Mouse (Mus musculus) cerebellum, postnatal 10 days (tissue): ENCODE data around the gene Entpd1.
"Not testable (repeated sequence)": the region's sequence is repeated elsewhere in the genome, so short reads cannot be mapped to it uniquely, and the experiment has no call there.

Source experiments
- DNase-seq, 2 experiments: peaks; one replicate each; pipeline ENCODE4 v3.0.0; 2021; ENCODE audit warnings: mixed read lengths in 2 of 2

Gene Entpd1

DNA sequence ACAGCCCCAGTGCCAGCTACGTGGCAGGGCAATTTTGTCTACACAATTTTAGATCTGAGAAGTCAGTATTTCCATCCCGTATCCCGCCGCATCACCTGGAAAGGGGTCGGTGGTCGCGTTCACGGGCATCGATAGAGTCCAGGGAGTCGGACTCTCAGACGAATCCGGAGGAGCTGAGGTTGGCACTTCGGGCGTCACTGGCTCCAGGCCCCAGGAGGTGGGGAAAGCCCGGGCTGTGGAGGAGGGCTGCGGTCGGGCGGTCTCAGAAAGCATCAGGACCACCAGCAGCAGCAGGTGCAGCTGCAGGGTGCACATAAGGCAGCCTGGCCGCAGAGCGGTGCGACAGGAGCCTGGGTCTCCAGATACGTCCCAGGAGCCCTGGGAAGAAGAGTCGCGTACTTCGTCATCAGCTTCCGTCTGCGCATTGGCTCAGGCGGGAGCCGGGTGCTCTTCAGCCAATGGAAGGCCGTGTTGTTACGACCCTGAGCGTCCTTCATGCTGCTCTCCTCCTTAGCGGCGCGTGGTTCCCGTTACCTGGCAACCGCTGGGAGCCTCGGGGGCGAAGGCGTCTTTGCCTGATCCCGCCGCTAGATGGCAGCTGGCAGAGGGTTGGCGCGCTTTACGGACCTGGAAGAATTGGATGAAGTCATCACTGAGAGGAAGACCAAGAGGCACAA, at the start of gene Entpd1, which contains the start of gene Tctn3:
Gene Entpd1, plus strand, starts transcription at position 537 of the 677 bp plus-strand sequence.
Gene Tctn3, minus strand, starts transcription at position 404 of the 677 bp plus-strand sequence.
- DNase-seq = peak; percentile 98 to 99

DNA sequence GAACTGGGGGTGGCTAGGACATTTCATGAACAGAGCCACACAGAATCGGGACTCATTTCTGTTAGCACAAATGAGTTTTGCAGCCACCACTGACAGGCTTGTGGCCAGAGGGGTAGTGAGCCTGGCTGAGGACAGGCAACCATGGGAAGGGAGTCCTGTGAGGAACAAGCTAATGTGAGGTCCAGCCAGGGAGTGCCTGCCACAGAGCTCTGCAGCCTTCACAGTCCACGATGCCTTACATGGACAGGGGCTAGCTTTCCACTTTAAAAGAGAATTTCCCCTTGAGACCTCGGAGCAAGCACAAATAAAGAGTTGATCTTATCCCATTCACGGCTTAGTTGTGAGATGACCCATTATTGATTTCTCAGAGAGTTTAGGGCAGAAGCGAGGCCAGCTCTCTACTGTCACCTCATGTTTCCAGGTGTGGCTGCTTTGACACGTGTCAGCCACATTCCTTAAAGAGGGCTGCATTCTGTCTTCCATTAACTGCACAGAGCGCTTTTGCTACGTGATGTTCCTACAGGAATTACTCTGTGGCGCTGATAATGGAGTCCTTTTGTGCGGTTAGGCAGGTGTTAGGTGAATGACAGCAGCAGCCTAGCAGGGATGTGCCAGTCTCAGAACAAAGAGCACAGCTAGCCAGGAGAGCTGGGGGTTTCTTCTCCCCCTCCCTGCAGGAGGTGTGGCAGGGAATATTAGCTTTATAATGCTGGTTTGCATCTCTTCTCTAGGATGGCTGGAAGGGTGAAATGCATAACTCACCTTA, 48.1 kb upstream of the Entpd1 start:
- no peak for DNase-seq

DNA sequence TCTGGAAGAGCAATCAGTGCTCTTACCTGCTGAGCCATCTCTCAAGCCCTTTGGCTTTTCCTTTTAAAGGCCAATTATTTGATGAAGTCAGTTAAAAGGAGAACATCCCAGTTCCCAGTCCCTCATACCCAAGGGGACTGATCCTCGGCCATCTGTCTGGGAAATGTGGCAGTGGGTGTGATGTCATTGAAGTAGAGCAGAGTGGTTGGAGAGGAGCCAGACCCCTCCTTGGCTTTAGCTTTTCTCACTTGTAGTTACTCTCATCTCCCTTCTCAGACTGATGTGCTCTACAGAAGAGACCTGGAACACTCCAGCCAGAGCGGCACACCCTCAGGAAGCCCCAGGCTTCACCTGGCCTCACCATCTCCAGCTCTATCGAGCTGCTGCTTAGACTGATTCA, 44.5 kb upstream of the Entpd1 start:
- DNase-seq = peak; percentile 68 to 72

DNA sequence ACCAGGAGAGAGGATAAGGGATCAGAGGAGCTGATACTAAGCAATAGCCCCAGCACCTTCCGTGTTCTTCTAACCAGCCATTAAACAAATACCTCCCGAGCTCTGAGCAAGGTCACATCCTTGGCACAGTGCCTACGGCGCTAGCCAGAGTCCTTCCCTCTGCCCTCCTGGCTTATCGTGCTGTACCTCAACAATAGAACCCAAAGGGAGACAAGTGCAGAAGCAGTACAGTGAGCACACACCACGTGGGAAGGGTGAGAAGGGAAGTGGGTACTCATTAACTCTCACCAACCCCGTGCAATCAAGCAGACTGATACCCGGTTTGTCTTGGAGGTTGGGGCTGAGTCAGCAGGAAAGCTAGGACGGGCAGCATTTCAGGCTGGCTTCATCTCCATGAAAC, 41.4 kb upstream of the Entpd1 start:
- DNase-seq = no peak

DNA sequence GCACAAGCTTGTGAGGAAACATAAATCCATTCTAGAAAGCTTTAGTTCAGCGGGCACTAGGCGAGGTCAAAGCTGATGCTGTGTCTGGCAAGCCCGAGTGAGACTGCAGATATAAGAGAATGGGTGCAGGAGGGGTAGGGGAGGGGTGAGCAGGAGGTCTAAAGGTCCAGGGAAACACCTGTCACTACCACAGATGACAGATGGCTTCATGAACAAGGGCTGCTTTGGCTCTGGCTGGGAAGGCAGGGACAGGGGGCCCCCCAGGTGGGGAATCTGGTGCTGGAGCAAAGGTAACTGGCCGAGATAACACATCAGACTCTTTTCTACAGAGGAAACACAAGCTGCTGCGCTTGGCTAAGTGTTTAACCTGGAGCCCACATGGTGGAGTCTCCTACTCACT, 36.7 kb upstream of the Entpd1 start:
- peak; percentile 26 to 56 for DNase-seq

DNA sequence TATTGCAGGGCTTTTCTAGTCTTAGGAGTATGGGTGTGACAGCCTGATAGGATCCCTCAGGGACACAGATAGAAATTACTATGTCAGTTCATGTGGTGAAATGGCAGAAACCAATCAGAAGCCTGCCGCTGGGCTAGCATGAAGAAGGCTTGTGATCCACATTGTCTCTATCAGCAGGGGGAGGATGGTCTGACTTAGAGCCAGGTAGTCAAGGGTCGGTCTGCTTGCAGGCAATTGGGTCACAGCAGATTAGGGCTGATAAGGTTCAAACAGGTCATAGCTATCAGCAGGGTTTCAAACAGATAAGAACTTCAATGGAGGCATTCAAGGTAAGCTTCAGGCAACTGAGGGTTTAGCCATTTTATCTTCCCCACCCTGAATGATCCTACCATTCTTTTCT, 31.3 kb upstream of the Entpd1 start:
- DNase-seq = no peak

DNA sequence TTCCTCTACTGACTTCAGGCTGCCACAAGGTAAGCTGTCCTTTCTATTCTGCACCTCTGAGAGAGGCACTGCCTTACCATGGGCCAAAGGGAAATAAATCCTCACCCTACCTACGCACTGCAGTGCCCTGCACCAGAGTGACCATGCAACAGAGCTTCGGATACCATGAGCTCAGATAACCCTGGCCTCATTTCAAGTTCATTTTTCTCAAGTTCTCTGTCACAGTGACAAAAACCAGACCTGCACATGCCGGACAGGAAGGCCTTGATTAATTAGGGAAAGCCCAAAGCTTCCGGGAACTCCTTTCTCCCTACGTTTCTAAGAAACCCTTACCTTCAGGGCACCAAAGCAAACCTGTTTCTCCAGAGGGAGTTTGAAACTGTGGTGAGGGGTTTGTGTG, 30.5 kb upstream of the Entpd1 start:
- no peak for DNase-seq

DNA sequence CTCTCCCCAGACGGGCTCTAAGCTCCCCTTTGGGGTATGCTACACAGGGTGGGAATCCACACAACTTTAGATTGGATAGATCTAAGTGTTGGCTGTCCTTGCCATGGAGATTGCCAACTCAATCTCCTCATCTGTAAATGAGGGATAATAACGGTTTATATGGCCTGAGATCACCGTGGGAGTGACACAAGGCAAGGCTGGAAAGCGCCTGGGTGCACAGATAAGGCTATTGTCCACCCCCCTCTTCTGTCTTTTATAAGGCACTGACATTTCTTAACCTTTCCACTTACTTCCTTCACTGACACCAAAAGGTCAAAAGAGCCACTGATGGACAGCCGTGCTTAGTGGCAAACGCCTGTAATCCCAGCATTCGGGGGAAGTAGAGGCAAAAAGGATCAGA, 25.3 kb upstream of the Entpd1 start:
- no peak for DNase-seq

DNA sequence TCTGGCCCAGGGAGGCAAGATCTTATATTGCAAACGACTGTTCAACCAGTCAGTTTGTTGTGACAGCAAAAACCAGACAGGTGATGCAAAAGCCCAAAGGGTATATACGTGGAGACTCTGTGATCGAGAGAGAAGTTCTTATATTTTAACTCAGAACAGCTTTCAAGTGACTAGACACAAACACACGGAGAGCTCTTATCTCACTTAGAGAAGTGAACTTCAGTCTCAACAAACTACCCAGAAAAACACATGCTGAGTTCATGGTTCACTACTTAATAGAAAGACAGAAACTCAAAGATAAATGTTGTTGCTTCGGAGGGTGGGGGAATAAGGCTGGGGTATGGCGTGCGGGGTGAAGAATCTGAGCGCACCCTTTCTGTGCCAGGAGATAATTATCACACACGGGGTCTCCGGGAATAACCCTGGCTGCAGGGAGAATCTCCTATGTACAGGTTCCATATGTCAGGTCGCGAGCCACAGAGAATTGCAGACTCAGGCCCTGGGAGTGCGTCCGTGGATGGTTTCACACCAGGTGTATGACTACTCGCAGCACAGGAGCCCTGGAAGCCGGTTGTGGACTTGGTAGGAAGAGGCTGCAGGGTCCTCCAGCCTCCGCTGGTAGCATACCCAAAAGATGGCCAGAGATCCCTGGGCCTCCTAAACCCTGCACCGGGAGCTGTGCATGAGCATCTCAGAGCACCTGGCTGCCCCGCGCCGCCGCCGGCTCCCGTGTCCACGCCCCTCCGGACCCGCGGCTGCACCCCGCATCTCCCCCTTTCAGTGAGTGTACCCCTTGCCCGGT, 24.5 kb upstream of the Entpd1 start:
- DNase-seq = no peak

DNA sequence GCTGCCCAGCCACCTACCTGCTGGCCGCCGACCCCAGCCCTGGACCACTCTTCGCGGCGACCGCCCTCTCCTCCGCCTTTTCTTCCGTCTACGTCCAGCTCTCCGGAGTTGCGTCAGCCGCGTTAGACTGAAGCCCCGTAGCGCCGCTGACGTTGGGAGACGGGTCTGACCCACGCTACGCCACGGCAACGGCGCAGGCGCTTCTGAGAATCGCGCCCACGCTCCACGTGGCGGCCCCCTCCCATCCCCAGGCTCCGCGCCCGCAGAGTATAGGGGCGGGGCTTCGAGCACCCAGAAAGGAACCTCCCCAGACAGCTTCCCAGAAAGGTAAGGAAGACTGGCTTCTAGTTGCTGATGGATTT, 23.9 kb upstream of the Entpd1 start, which contains the start of gene Aldh18a1:
Gene Aldh18a1, minus strand, starts transcription at position 171 of the 362 bp plus-strand sequence.
- peak; percentile 97 to 98 for DNase-seq

DNA sequence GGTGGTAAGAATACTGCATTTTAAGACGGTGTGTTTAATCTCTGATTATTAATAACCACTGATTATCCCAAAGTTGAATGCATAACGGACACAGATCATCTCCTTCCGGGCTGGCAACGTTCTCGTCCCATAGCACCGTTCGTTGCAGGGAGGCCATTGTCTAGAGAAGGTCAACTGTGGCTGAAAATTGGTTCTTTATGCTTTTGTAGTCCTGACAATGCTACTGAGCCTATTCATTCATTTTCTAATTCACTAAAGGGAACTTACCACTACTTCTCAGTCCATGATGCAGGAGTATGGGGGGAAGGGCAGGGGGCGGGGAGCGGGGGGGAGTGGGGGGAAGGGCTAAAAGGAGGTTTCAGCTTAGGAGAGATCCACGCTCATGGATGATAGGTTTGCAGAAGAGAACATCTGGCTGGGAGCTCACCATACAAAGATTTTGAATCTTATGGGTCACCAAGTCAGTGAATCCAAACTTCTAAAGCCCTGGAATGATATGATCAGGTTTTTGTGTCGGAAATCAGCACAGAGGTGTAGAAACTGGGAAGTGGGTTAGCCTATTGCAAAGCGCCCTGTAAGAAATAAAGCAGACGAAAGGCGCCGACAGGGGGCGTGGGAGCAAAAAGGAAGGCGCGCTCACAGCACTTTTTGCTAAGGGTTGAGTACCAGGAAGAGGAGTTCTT, 23.2 kb upstream of the Entpd1 start:
- DNase-seq = peak; percentile 95 to 96

DNA sequence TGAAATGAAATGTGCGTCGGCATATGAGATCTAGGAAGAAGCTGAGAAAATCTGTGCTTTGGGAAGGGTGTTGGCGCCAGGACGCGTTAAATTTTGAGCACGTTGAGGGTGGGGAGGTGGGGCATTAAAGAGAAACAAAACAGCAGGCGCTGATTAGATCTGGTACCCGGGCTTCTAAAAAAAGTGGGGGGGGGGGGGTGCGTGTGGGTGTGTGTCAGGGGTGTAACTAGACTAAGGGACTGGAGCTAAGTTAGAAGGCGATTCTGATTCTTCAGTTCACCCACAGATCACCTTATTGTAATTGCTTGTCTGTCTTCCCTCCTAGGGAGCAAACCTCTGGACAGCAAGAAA, 22.7 kb upstream of the Entpd1 start:
- DNase-seq = no peak

DNA sequence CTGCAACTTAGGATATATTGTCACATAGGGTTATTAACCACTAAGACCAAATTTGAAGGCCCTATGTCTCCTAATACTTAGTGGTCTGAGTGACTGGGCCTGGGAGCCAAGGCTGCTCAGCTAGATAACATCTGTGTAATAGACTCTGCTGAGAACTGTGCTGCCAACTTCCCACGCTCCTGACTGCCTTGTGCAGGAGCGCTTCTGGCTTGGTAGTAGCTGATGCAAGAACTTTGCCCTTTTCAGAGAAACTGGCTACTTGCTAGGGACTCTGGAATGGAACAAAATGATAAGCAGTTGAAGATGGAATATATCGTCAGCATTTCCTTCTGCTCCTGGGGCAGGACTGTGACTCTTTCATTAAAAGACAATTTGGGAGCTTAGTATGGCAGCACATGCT, 16.9 kb upstream of the Entpd1 start:
- DNase-seq = no peak

DNA sequence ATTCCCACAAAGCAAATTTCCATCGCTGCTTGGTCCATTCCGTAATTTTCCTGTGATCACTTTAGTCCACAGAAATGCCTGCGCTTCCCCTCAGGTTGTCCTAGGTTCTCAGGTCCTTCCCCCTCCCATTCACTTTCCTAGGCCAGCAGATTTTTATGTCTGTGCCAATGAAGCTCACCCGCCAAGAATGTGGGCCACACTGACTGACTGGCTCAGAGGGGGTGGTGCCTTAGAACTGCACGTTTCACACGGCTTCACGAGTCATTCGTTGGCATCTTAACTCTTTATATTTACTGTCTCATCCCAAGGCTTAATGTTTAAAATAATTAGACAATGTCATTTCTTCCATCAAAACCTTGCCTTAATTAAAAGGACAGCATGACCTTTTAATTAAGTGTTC, 16.3 kb upstream of the Entpd1 start:
- DNase-seq = peak; percentile 47 to 51

DNA sequence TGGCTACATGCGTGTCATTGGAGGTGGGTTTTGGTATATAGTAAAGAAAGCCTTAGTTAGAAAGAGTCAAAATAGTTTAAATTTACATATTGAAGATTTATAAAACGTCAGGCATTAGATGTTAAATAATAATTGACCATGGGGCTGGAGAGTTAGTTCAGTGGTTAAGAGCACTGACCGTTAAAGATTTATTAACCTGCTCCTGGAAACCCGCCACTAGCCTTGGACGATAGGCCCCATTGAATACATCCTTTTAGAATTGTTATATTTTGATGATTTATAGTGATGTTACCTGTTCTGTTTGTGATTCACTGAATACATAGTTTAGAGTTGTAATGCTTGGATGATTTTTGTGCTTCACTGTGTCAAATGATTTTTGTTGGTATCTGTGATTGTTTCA, 11.3 kb upstream of the Entpd1 start:
- not testable (repeated sequence) for DNase-seq

DNA sequence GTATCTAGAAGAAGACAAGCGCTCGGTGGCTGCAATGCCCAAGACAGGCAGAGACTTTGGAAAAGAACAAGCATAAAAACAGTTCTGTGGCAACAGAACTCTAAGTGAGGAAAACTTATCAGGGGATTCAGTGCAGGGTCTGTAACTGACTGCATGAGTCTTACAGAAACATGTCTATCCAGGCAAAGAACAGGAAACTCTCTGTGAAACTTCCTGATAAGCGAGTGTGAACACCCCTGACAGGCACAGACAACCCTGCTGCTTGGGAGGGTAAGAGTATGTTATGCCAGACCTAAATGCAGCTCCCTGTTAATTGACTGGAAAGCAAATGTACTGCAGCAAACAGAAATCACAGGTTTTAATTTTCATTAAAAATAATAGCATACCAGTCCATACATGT, 10.3 kb upstream of the Entpd1 start:
- no peak for DNase-seq

DNA sequence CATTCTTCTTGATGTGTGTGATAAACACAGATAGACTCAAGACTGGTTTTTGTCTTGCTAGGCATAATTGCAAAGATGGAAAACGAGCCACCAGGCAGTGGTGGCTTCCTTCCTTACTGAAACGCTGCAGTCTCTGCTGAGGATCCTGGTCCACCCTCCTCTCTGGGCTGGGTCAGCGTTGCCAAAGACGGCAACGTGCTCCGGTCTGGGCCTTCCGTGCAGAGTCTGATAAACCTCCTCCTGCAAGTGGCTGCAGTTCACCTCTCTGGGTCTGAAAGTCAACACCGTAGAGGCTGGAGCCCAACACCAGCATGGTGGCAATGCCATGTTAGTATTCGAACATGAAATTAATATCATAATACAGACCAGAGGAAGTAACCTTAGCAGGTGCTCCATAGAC, 7.0 kb upstream of the Entpd1 start:
- DNase-seq = no peak

DNA sequence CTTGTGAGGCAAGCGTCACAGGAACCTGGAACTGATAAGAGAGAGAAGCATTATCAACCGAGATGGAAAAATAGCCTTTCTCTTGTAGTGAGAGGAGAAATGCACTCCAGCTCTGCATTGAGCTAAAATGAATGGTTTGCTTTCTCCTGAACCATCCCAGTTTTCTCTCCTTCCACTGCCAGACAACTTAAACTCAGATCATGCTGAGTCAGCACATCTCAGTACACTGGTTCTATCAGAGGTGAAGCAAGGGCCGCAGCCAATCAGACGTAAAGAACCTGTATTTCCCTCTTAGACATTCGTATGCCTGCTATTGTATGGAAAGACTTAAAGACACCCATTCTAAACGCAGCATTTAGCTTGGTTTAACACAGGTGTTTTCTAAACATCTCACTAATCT, 4.5 kb upstream of the Entpd1 start:
- DNase-seq = no peak

DNA sequence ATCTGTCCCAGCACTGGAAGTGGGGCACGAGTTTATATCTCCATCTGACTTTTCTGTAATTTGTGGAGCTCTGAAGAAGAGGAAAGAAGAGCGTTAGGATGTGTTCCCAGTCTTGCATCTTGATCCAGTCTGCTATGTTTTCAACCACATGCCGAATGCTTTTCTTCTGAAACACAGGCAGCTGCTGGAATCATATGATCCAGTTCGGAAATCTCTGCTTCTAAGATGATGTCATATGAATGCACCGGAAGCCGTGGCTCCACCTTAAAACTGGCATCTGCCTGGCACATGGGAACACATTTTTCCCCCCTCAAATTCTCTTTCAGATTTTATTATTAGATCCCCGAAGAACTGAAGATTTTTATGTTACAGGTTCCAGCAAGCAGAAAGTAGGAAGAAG, 2.6 kb downstream of the Entpd1 start:
- DNase-seq = no peak

DNA sequence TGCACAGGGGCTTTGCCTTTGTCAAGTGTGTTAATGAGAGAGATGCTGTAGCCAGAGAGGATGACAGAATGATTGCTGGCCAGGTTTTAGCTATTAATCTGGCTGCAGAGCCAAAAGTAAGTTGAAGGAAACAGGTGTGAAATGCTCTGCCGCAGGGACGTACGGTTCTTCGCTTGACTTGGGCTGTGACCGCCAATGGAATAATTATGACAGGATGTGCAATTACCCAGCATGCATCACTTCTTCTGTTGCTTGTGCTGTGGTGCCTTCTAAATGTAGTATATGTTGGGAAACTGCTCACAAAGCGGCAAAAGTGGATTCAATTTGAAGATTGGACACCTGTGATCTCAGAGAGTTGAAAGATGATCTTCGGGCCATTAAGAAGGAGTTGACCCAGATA, 3.9 kb downstream of the Entpd1 start:
- DNase-seq = no peak

DNA sequence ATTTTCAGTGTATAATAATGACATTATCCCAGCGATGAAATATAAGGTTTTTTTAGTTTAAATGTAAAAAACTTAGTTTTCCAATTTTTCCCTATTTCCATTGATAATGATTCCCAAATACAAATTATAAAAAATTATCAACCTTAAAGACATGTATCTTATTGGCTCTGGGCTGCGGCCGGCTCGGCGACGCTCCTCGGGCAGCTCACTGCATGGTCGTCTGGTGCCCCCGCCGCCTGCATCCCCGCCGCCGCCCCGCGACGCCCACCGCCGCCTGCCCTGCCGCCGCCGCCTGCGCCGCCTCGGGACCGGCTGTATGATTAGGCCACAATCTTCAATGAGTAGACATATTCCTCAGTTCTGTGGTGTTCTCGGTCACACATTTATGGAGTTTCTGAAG, 9.4 kb downstream of the Entpd1 start:
- DNase-seq = not testable (repeated sequence)

DNA sequence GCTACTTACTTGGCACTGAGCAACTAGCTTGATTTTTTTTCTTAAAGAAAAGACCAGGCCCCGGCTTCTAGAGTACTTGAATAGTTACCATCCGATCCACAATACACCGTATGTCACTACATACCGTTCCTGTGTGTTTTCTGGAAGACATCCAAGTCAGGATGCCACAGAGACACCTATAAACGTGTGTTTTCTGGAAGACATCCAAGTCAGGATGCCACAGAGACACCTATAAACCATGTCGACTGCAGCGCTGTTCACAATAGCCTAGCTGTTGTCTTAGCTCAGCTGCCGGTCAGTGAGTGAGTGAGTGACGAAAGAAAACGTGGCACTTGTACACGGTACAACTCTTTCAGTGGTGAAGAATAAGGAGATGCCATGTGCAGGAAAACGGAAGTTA, 13.8 kb downstream of the Entpd1 start:
- DNase-seq = no peak

DNA sequence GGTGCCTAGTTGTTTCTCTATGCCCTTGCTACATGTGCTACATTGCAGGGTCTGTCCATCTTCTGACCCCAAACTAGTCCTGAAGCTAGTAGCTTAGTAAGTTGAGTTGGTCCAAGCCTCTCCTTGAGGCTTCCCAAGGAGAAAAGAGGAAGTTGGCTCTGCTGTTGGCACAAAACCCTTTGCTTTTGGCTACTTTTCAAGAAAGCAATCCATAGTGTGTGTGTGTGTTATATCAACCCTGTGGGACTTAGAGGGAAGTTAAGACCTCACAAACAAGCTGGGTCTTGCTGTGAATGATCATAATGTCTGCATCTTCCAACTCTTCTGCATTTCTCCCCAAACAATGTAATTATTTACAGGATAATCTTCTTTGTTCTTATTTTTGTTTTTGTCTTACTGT, 16.8 kb downstream of the Entpd1 start:
- DNase-seq = peak in 1 of 2 experiments; percentile 7
